Mouse (Mus musculus): ENCODE results near the gene Gm6370. TPM values are rescaled to one million over a fixed set of nuclear protein-coding genes. Genes with fewer than 3 reads are reported as not detected.

The Gm6370 gene
- not detected for polyA plus RNA-seq (2015; fragmentation: Illumina TruSeq; extraction: RNeasy Lipid Tissue Mini Kit (QIAGEN cat#74804); ENCODE audit: low read depth, low replicate concordance)

GRCm38 (mm10) chr5:146491063-146491462 is at the start of gene Gm6370:
Gene Gm6370 (plus strand): TSS chr5:146491363.

GRCm38 (mm10) chr5:146481665-146482064 is 9.5 kb upstream of the Gm6370 start, which contains the start of gene Gm6408:
Gene Gm6408 (plus strand): TSS chr5:146481965.

GRCm38 (mm10) chr5:146502099-146502498 is 10.9 kb downstream of the Gm6370 start, which contains the start of gene 4930449I24Rik:
Gene 4930449I24Rik (plus strand): TSS chr5:146502399.

GRCm38 (mm10) chr5:146513823-146514222 is 22.7 kb downstream of the Gm6370 start, which contains the start of gene Gm3402:
Gene Gm3402 (plus strand): TSS chr5:146514123.

GRCm38 (mm10) chr5:146525501-146525900 is 34.3 kb downstream of the Gm6370 start, which contains the start of gene Gm3404:
Gene Gm3404 (plus strand): TSS chr5:146525801.

GRCm38 (mm10) chr5:146537347-146537746 is 46.2 kb downstream of the Gm6370 start, which contains the start of gene Gm3409:
Gene Gm3409 (plus strand): TSS chr5:146537647.

Other genes starting within 250 kb of the Gm6370 start
- gene Wasf3, start 106.4 kb upstream of the Gm6370 start, polyA plus RNA-seq (2015; fragmentation: Illumina TruSeq; extraction: RNeasy Lipid Tissue Mini Kit (QIAGEN cat#74804); ENCODE audit: low read depth, low replicate concordance): 58.5 TPM
- not detected for gene Gm6408, start 9.4 kb upstream of the Gm6370 start, polyA plus RNA-seq (2015; fragmentation: Illumina TruSeq; extraction: RNeasy Lipid Tissue Mini Kit (QIAGEN cat#74804); ENCODE audit: low read depth, low replicate concordance)
- gene 4930449I24Rik, start 11.0 kb downstream of the Gm6370 start, polyA plus RNA-seq (2015; fragmentation: Illumina TruSeq; extraction: RNeasy Lipid Tissue Mini Kit (QIAGEN cat#74804); ENCODE audit: low read depth, low replicate concordance): not detected
- not detected for gene Gm3402, start 22.8 kb downstream of the Gm6370 start, polyA plus RNA-seq (2015; fragmentation: Illumina TruSeq; extraction: RNeasy Lipid Tissue Mini Kit (QIAGEN cat#74804); ENCODE audit: low read depth, low replicate concordance)
- not detected for gene Gm3404, start 34.4 kb downstream of the Gm6370 start, polyA plus RNA-seq (2015; fragmentation: Illumina TruSeq; extraction: RNeasy Lipid Tissue Mini Kit (QIAGEN cat#74804); ENCODE audit: low read depth, low replicate concordance)
- not detected for gene Gm3409, start 46.3 kb downstream of the Gm6370 start, polyA plus RNA-seq (2015; fragmentation: Illumina TruSeq; extraction: RNeasy Lipid Tissue Mini Kit (QIAGEN cat#74804); ENCODE audit: low read depth, low replicate concordance)
- not detected for gene Gm3415, start 64.8 kb downstream of the Gm6370 start, polyA plus RNA-seq (2015; fragmentation: Illumina TruSeq; extraction: RNeasy Lipid Tissue Mini Kit (QIAGEN cat#74804); ENCODE audit: low read depth, low replicate concordance)
- gene Gpr12, start 93.9 kb downstream of the Gm6370 start, polyA plus RNA-seq (2015; fragmentation: Illumina TruSeq; extraction: RNeasy Lipid Tissue Mini Kit (QIAGEN cat#74804); ENCODE audit: low read depth, low replicate concordance): 20.0 TPM

Data from brain, adult 10 weeks (tissue).